Mouse (Mus musculus): ENCODE measurements around the gene Lrfn3. TPM values are rescaled to one million over a fixed set of nuclear protein-coding genes. Genes with fewer than 3 reads are reported as not detected.

Lrfn3 gene
- polyA plus RNA-seq, 1 experiment, result 1.1 TPM

- 91% methylated on average over 27 of the region's 27 CpGs for WGBS
- Histone ChIP-seq H3K4me3 (ENCODE audit: control insufficient read depth, insufficient read depth, low read length) (no peak overlapping the region), H3K27me3 (ENCODE audit: control insufficient read depth, insufficient read depth, low read length) (no peaks in the 10 kb centered on the region), H3K27ac (ENCODE audit: control insufficient read depth, insufficient read depth, low read length) (no peak overlapping the region), H3K36me3 (ENCODE audit: control insufficient read depth, insufficient read depth, low read length) (no peaks in the 10 kb centered on the region), H3K4me1 (replicated peaks; ENCODE audit: control insufficient read depth, insufficient read depth, low read length) (peaks cover 8% of the 10 kb centered on the region)
- DNase-seq, result no peak
- TF ChIP-seq CTCF (IDR thresholded peaks at IDR 0.05; ENCODE audit: borderline replicate concordance, control insufficient read depth, extremely low read depth, insufficient read depth, low read length, poor library complexity) (no peak), POLR2A (IDR thresholded peaks at IDR 0.05; ENCODE audit: control insufficient read depth, extremely low read depth, insufficient read depth, low read length, poor library complexity) (no peak)
Measured at GRCm38 (mm10) chr7:30313666-30314320, 48.8 kb downstream of the Lrfn3 start.

- TF ChIP-seq POLR2A (IDR thresholded peaks at IDR 0.05; ENCODE audit: control insufficient read depth, extremely low read depth, insufficient read depth, low read length, poor library complexity) (no peak), CTCF (IDR thresholded peaks at IDR 0.05; ENCODE audit: borderline replicate concordance, control insufficient read depth, extremely low read depth, insufficient read depth, low read length, poor library complexity) (no peak)
- DNase-seq, result no peak
- peaks cover 12% of the 10 kb centered on the region for H3K4me1 ChIP-seq (replicated peaks; ENCODE audit: control insufficient read depth, insufficient read depth, low read length)
- H3K27ac ChIP-seq (ENCODE audit: control insufficient read depth, insufficient read depth, low read length), result no peak overlapping the region
- 93% methylated on average over 12 of the region's 12 CpGs for WGBS
- no peaks in the 10 kb centered on the region for H3K36me3 ChIP-seq (ENCODE audit: control insufficient read depth, insufficient read depth, low read length)
- no peaks in the 10 kb centered on the region for H3K27me3 ChIP-seq (ENCODE audit: control insufficient read depth, insufficient read depth, low read length)
- no peak overlapping the region for H3K4me3 ChIP-seq (ENCODE audit: control insufficient read depth, insufficient read depth, low read length)
Measured at GRCm38 (mm10) chr7:30310136-30310535, 52.4 kb downstream of the Lrfn3 start.

GRCm38 (mm10) chr7:30309395-30310129, 53.0 kb downstream of the Lrfn3 start:
- Histone ChIP-seq H3K27me3 (ENCODE audit: control insufficient read depth, insufficient read depth, low read length) (no peaks in the 10 kb centered on the region), H3K4me3 (ENCODE audit: control insufficient read depth, insufficient read depth, low read length) (peak overlapping the region; percentile 72), H3K27ac (ENCODE audit: control insufficient read depth, insufficient read depth, low read length) (no peak overlapping the region), H3K4me1 (replicated peaks; ENCODE audit: control insufficient read depth, insufficient read depth, low read length) (peaks cover 12% of the 10 kb centered on the region), H3K36me3 (ENCODE audit: control insufficient read depth, insufficient read depth, low read length) (no peaks in the 10 kb centered on the region)
- DNase-seq, result no peak
- WGBS, result 70% methylated on average over 15 of the region's 15 CpGs
- no peak for TF ChIP-seq CTCF (IDR thresholded peaks at IDR 0.05; ENCODE audit: borderline replicate concordance, control insufficient read depth, extremely low read depth, insufficient read depth, low read length, poor library complexity)
- no peak for TF ChIP-seq POLR2A (IDR thresholded peaks at IDR 0.05; ENCODE audit: control insufficient read depth, extremely low read depth, insufficient read depth, low read length, poor library complexity)

GRCm38 (mm10) chr7:30308076-30309005, 54.2 kb downstream of the Lrfn3 start, which contains the start of gene Alkbh6:
Gene Alkbh6, plus strand, starts transcription at chr7:30308717.
- DNase-seq, result peak; percentile 93
- Histone ChIP-seq H3K36me3 (ENCODE audit: control insufficient read depth, insufficient read depth, low read length) (no peaks in the 10 kb centered on the region), H3K4me3 (ENCODE audit: control insufficient read depth, insufficient read depth, low read length) (peak within 1 kb of the TSS; percentile 72), H3K27ac (ENCODE audit: control insufficient read depth, insufficient read depth, low read length) (no peak within 1 kb of the TSS; the same call in 1 of the 2 replicates), H3K27me3 (ENCODE audit: control insufficient read depth, insufficient read depth, low read length) (no peaks in the 10 kb centered on the region), H3K4me1 (replicated peaks; ENCODE audit: control insufficient read depth, insufficient read depth, low read length) (peaks cover 12% of the 10 kb centered on the region)
- TF ChIP-seq POLR2A (IDR thresholded peaks at IDR 0.05; ENCODE audit: control insufficient read depth, extremely low read depth, insufficient read depth, low read length, poor library complexity) (peak; percentile 66), CTCF (IDR thresholded peaks at IDR 0.05; ENCODE audit: borderline replicate concordance, control insufficient read depth, extremely low read depth, insufficient read depth, low read length, poor library complexity) (0 out of 2 replicates have a peak, but pooled peaks have one; percentile 33)
- WGBS, result 7% methylated on average over 27 of the region's 27 CpGs

- 89% methylated on average over 16 of the region's 16 CpGs for WGBS
Measured at GRCm38 (mm10) chr7:30306083-30306779, 56.3 kb downstream of the Lrfn3 start.

More at GRCm38 (mm10) chr7:30306083-30306779, 56.3 kb downstream of the Lrfn3 start:
- Histone ChIP-seq H3K27me3 (ENCODE audit: control insufficient read depth, insufficient read depth, low read length) (no peaks in the 10 kb centered on the region), H3K4me1 (replicated peaks; ENCODE audit: control insufficient read depth, insufficient read depth, low read length) (peaks cover 12% of the 10 kb centered on the region), H3K27ac (ENCODE audit: control insufficient read depth, insufficient read depth, low read length) (no peak overlapping the region), H3K4me3 (ENCODE audit: control insufficient read depth, insufficient read depth, low read length) (no peak overlapping the region), H3K36me3 (ENCODE audit: control insufficient read depth, insufficient read depth, low read length) (no peaks in the 10 kb centered on the region)
- DNase-seq, result no peak
- TF ChIP-seq CTCF (IDR thresholded peaks at IDR 0.05; ENCODE audit: borderline replicate concordance, control insufficient read depth, extremely low read depth, insufficient read depth, low read length, poor library complexity) (no peak), POLR2A (IDR thresholded peaks at IDR 0.05; ENCODE audit: control insufficient read depth, extremely low read depth, insufficient read depth, low read length, poor library complexity) (no peak)

Other genes with a start within 250 kb of the Lrfn3 start
- gene Zfp382, start 240.8 kb downstream of the Lrfn3 start, polyA plus RNA-seq (2012; rRNA removed), result 5.4 and 8.1 TPM in 2 replicates
- 16.8 and 18.6 TPM in 2 replicates for gene Zfp146, start 193.0 kb downstream of the Lrfn3 start, polyA plus RNA-seq (2012; rRNA removed)
- gene Cox7a1, start 178.6 kb downstream of the Lrfn3 start, polyA plus RNA-seq (2012; rRNA removed), result 28.1 and 85.8 TPM in 2 replicates
- gene Capns1, start 164.0 kb downstream of the Lrfn3 start, polyA plus RNA-seq (2012; rRNA removed), result 565 and 739 TPM in 2 replicates
- 131 and 157 TPM in 2 replicates for gene Polr2i, start 130.8 kb downstream of the Lrfn3 start, polyA plus RNA-seq (2012; rRNA removed)
- 42.4 and 47.1 TPM in 2 replicates for gene Tbcb, start 130.5 kb downstream of the Lrfn3 start, polyA plus RNA-seq (2012; rRNA removed)
- gene Ovol3, start 127.0 kb downstream of the Lrfn3 start, polyA plus RNA-seq (2012; rRNA removed), result 0.66 and 1.4 TPM in 2 replicates
- gene Thap8, start 82.7 kb downstream of the Lrfn3 start, polyA plus RNA-seq (2012; rRNA removed), result 0.17 and 0.26 TPM in 2 replicates
- 54.1 and 66.9 TPM in 2 replicates for gene Wdr62, start 82.4 kb downstream of the Lrfn3 start, polyA plus RNA-seq (2012; rRNA removed)
- 2.9 and 3.3 TPM in 2 replicates for gene Clip3, start 71.0 kb downstream of the Lrfn3 start, polyA plus RNA-seq (2012; rRNA removed)
- gene Alkbh6, start 54.1 kb downstream of the Lrfn3 start, polyA plus RNA-seq (2012; rRNA removed), result 159 and 192 TPM in 2 replicates
- gene Syne4, start 48.0 kb downstream of the Lrfn3 start, polyA plus RNA-seq (2012; rRNA removed), result 15.4 and 16.8 TPM in 2 replicates
- gene E130208F15Rik, start 41.0 kb downstream of the Lrfn3 start, polyA plus RNA-seq (2012; rRNA removed), result 0.74 and 0.93 TPM in 2 replicates
- gene Sdhaf1, start 38.9 kb downstream of the Lrfn3 start, polyA plus RNA-seq (2012; rRNA removed), result 26.9 and 31.7 TPM in 2 replicates
- gene Tyrobp, start 51.0 kb upstream of the Lrfn3 start, polyA plus RNA-seq (2012; rRNA removed), result 273 and 417 TPM in 2 replicates
- 212 and 279 TPM in 2 replicates for gene Hcst, start 57.1 kb upstream of the Lrfn3 start, polyA plus RNA-seq (2012; rRNA removed)
- 72.8 and 77.4 TPM in 2 replicates for gene Nfkbid, start 59.0 kb upstream of the Lrfn3 start, polyA plus RNA-seq (2012; rRNA removed)
- gene Aplp1, start 82.8 kb upstream of the Lrfn3 start, polyA plus RNA-seq (2012; rRNA removed), result 5.9 and 6.0 TPM in 2 replicates
- 0.05 and 0.15 TPM in 2 replicates for gene Kirrel2, start 94.9 kb upstream of the Lrfn3 start, polyA plus RNA-seq (2012; rRNA removed)
- 0.19 and 0.38 TPM in 2 replicates for gene Nphs1, start 95.5 kb upstream of the Lrfn3 start, polyA plus RNA-seq (2012; rRNA removed)
- 0.13 and 0.62 TPM in 2 replicates for gene Prodh2, start 130.8 kb upstream of the Lrfn3 start, polyA plus RNA-seq (2012; rRNA removed)
- gene Arhgap33, start 172.3 kb upstream of the Lrfn3 start, polyA plus RNA-seq (2012; rRNA removed), result 156 and 176 TPM in 2 replicates
- 30.0 and 89.6 TPM in 2 replicates for gene Hspb6, start 189.4 kb upstream of the Lrfn3 start, polyA plus RNA-seq (2012; rRNA removed)
- gene Proser3, start 189.5 kb upstream of the Lrfn3 start, polyA plus RNA-seq (2012; rRNA removed), result 36.1 and 36.3 TPM in 2 replicates
- gene Lin37, start 197.1 kb upstream of the Lrfn3 start, polyA plus RNA-seq (2012; rRNA removed), result 73.0 and 78.6 TPM in 2 replicates
- 81.5 and 84.2 TPM in 2 replicates for gene U2af1l4, start 200.5 kb upstream of the Lrfn3 start, polyA plus RNA-seq (2012; rRNA removed)
- 7.3 and 8.8 TPM in 2 replicates for gene Gm49396, start 200.6 kb upstream of the Lrfn3 start, polyA plus RNA-seq (2012; rRNA removed)
- 130 and 176 TPM in 2 replicates for gene Psenen, start 200.9 kb upstream of the Lrfn3 start, polyA plus RNA-seq (2012; rRNA removed)
- 26.1 and 31.7 TPM in 2 replicates for gene Igflr1, start 202.7 kb upstream of the Lrfn3 start, polyA plus RNA-seq (2012; rRNA removed)
- gene Kmt2b, start 226.0 kb upstream of the Lrfn3 start, polyA plus RNA-seq (2012; rRNA removed), result 161 and 171 TPM in 2 replicates
- gene Zbtb32, start 236.1 kb upstream of the Lrfn3 start, polyA plus RNA-seq (2012; rRNA removed), result 1.9 and 3.2 TPM in 2 replicates

Measured in thymus, adult 2 months (tissue).